9 mouse cellular contexts compared by ENCODE assay signal in the genomic region with DNA sequence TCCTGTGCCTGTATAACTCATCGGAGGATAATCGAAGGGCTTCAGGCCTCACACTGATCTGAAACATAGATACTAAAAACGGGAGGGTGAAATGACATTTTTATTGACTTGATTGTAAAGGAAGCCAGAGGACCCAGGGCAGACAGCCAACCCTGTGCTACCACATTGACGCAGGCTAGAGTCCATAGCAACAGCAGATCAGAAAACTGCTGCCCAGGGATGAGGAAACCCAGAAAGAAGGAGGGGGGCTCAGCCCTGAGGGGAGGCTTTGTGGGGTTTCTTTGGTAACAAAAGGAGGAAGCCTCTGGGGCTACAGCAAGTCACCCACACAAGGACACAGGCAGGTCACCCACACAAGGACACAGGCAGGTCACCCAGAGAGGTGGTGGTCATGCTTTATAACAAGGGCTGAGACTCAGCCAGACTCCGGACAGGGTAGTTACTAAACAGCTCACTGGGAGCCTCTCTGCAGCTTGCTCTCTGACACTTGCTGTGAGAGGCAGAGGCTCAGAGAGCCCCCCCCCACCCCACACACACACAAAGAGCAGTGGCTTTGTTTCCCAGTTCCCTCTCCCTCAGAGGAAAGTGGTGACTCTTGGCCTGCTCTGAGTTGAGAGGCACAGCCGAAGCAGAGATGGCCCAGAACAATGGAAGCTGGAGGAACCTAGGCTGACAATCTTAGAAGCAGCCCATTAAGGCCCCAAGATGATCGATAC. TPM values are rescaled to one million over a fixed set of nuclear protein-coding genes. Genes with fewer than 3 reads are reported as not detected.
DNase-seq lines count a peak whose midpoint lies in the region; ATAC-seq lines count a peak whose summit lies in the region.
"Had no signal": no experiment of that assay in that cellular context is flagged by ENCODE, and none has a peak within 500 bp of the region (broad histone marks: within the 10 kb centered on the region; RNA-seq: fewer than 3 reads in every experiment).

No protein-coding gene starts in this region.

- peak; percentile 49 for DNase-seq in layer of hippocampus, adult 11-12 months (ENCODE audit: low spot score)
- no peak for DNase-seq in layer of hippocampus, adult 8-10 months (ENCODE audit: low spot score in 2 of 2)
- DNase-seq in midbrain, embryonic 14.5 days, result peak; percentile 69
- no peak for DNase-seq in liver, embryonic 11.5 days (ENCODE audit: low spot score)
- DNase-seq in gastrocnemius, postnatal 36 days, result no peak
- no peak for DNase-seq in spleen, postnatal 36 days (ENCODE audit: low spot score in 2 of 2)

- peaks cover 10% of the 10 kb centered on the region; the same call in 1 of the 2 replicates for H3K4me1 ChIP-seq in kidney, embryonic 16.5 days (ENCODE audit: insufficient read depth, low read length)
- peaks cover 15% of the 10 kb centered on the region for H3K4me1 ChIP-seq in midbrain, embryonic 14.5 days (ENCODE audit: control insufficient read depth, insufficient read depth, low read length)
- no peaks in the 10 kb centered on the region for H3K4me1 ChIP-seq in liver, embryonic 11.5 days (replicated peaks; ENCODE audit: control insufficient read depth, insufficient read depth, low read length)

- H3K27me3 ChIP-seq in kidney, embryonic 16.5 days (ENCODE audit: insufficient read depth, low read length), result 0 out of 2 replicates have a peak, but pooled peaks cover 3% of the 10 kb centered on the region
- no peaks in the 10 kb centered on the region for H3K27me3 ChIP-seq in midbrain, embryonic 14.5 days (ENCODE audit: control insufficient read depth, insufficient read depth, low read length)
- H3K27me3 ChIP-seq in liver, embryonic 11.5 days (replicated peaks; ENCODE audit: control insufficient read depth, insufficient read depth, low read length), result no peaks in the 10 kb centered on the region

- WGBS in kidney, embryonic 16.5 days, result 45% methylated on average over 7 of the region's 7 CpGs
- 27% methylated on average over 7 of the region's 7 CpGs for WGBS in midbrain, embryonic 14.5 days
- 69% methylated on average over 7 of the region's 7 CpGs for WGBS in liver, embryonic 11.5 days

- H3K27ac ChIP-seq in kidney, embryonic 16.5 days (ENCODE audit: low read length), result no peak overlapping the region
- H3K27ac ChIP-seq in midbrain, embryonic 14.5 days (replicated peaks; ENCODE audit: low read depth, low read length), result peak overlapping the region; percentile 57
- H3K27ac ChIP-seq in liver, embryonic 11.5 days (ENCODE audit: low read depth, low read length), result no peak overlapping the region

- no peaks in the 10 kb centered on the region for H3K9me3 ChIP-seq in kidney, embryonic 16.5 days (ENCODE audit: low read length)
- no peaks in the 10 kb centered on the region for H3K9me3 ChIP-seq in midbrain, embryonic 14.5 days (ENCODE audit: control insufficient read depth, low read length)
- H3K9me3 ChIP-seq in liver, embryonic 11.5 days (ENCODE audit: control insufficient read depth, low read length), result no peaks in the 10 kb centered on the region
- H3K9me3 ChIP-seq: G1E had no signal

- intact Hi-C loops in gastrocnemius, postnatal 36 days (cut with DNase I), result no loop called here

- H3K4me2 ChIP-seq in kidney, embryonic 16.5 days (replicated peaks; ENCODE audit: low read depth, low read length), result no peak overlapping the region
- no peak overlapping the region for H3K4me2 ChIP-seq in midbrain, embryonic 14.5 days (ENCODE audit: low read length)
- H3K4me2 ChIP-seq in liver, embryonic 11.5 days, result no peak overlapping the region

- peak; percentile 97 for ATAC-seq in common myeloid progenitor, adult 5-6 weeks (replicated peaks; ENCODE audit: low read depth, poor library complexity, severe bottlenecking)
- ATAC-seq in kidney, embryonic 16.5 days (ENCODE audit: low FRiP score, low TSS enrichment), result peak; percentile 75
- peak; percentile 27; the same call in 1 of the 2 replicates for ATAC-seq in midbrain, embryonic 14.5 days (ENCODE audit: low FRiP score, low TSS enrichment)
- ATAC-seq in liver, embryonic 11.5 days (replicated peaks; ENCODE audit: low FRiP score), result no peak

- H3K9ac ChIP-seq in kidney, embryonic 16.5 days (replicated peaks; ENCODE audit: low read length), result no peak overlapping the region
- no peak overlapping the region for H3K9ac ChIP-seq in midbrain, embryonic 14.5 days (replicated peaks; ENCODE audit: low read length)
- no peak overlapping the region for H3K9ac ChIP-seq in liver, embryonic 11.5 days (ENCODE audit: low read depth, low read length)

- no peaks in the 10 kb centered on the region for H3K36me3 ChIP-seq in kidney, embryonic 16.5 days (ENCODE audit: insufficient read depth, low read length)
- no peaks in the 10 kb centered on the region for H3K36me3 ChIP-seq in midbrain, embryonic 14.5 days (ENCODE audit: control insufficient read depth, insufficient read depth, low read length)
- H3K36me3 ChIP-seq in liver, embryonic 11.5 days (ENCODE audit: control insufficient read depth, insufficient read depth, low read length), result no peaks in the 10 kb centered on the region
- H3K36me3 ChIP-seq: G1E had no signal

- no peak overlapping the region for H3K4me3 ChIP-seq in kidney, embryonic 16.5 days (ENCODE audit: low read length)
- H3K4me3 ChIP-seq in midbrain, embryonic 14.5 days (replicated peaks; ENCODE audit: low read depth, low read length), result no peak overlapping the region
- no peak overlapping the region for H3K4me3 ChIP-seq in liver, embryonic 11.5 days (ENCODE audit: low read depth, low read length)

RNA-seq across cellular contexts. Expression of a gene that starts 19.2 kb away (rescaled TPM):
- total RNA-seq in layer of hippocampus, adult 8-10 months (2022), result 100 to 1,000 TPM in 3 of 4 experiments, 10 to 100 TPM in 1; 94.3 to 106 (median 105) TPM
- 1.9 and 5.1 TPM in 2 replicates for total RNA-seq in common myeloid progenitor, adult 5-6 weeks (2017)
- 5.1 TPM in 2 replicates for polyA plus RNA-seq in kidney, embryonic 16.5 days (2015; fragmentation: Nextera tagmentation; extraction: Ambion mirVana)
- 9.8 and 15.9 TPM in 2 replicates for polyA plus RNA-seq in midbrain, embryonic 14.5 days (2014; fragmentation: Nextera tagmentation; extraction: Ambion mirVana)
- not detected in 2 replicates for polyA plus RNA-seq in liver, embryonic 11.5 days (2014; fragmentation: Nextera tagmentation; extraction: Ambion mirVana)
- 10 to 100 TPM; 36.0 to 37.7 TPM for total RNA-seq in gastrocnemius, postnatal 36 days (2021)
- polyA plus RNA-seq: G1E had no signal

Comparison
In these comparisons a context has a peak if more than half of its experiments do, and no peak if none do; other contexts are left out.
1. DNase-seq: peak in layer of hippocampus, adult 11-12 months (single experiment) and midbrain, embryonic 14.5 days (single experiment); none in layer of hippocampus, adult 8-10 months (0 of 2), liver, embryonic 11.5 days (single experiment), gastrocnemius, postnatal 36 days (0 of 2) and spleen, postnatal 36 days (0 of 2).